Mouse (Mus musculus) hindbrain, embryonic 11.5 days (tissue): ENCODE measurements at regions not wholly inside any gene's neighbourhood (a gene's known extent, or its start where the extent isn't known, plus 50 kb on each side); places are given as distances from the start of the nearest gene placed in this dataset.

ENCODE experiments used
- ATAC-seq: fragments of 200-750 bp; cut with Nextera tagmentation; 2 replicates; pipeline ENCODE4 v1.8.0; 2017; ENCODE audit warnings: mild to moderate bottlenecking, moderate TSS enrichment, moderate library complexity; ENCODE audit not compliant: low FRiP score
- DNase-seq: peaks from one replicate; pipeline ENCODE4 v3.0.0-alpha.2; 2015; ENCODE audit warnings: low spot score
- H3K27ac ChIP-seq: fragments of 300-500 bp; sonication (generic); 2 replicates; pipeline ENCODE4 v1.5.1; 2014; ENCODE audit warnings: mild to moderate bottlenecking, low read depth, low read length
- H3K27me3 ChIP-seq: fragments of 300-500 bp; sonication (generic); 2 replicates; pipeline ENCODE4 v1.6.1; 2014; ENCODE audit warnings: mild to moderate bottlenecking, low read length, moderate library complexity, mixed read lengths; ENCODE audit not compliant: control insufficient read depth, insufficient read depth
- H3K36me3 ChIP-seq: fragments of 300-500 bp; sonication (generic); 2 replicates; pipeline ENCODE4 v1.6.1; 2014; ENCODE audit warnings: mild to moderate bottlenecking, low read length, moderate library complexity, mixed read lengths; ENCODE audit not compliant: control insufficient read depth, insufficient read depth
- H3K4me1 ChIP-seq: fragments of 300-500 bp; sonication (generic); replicated peaks from 2 replicates; pipeline ENCODE4 v1.6.1; 2014; ENCODE audit warnings: low read length, mixed read lengths; ENCODE audit not compliant: control insufficient read depth, insufficient read depth
- H3K4me2 ChIP-seq: fragments of 300-500 bp; sonication (generic); replicated peaks from 2 replicates; pipeline ENCODE4 v1.6.1; 2014; ENCODE audit warnings: mild to moderate bottlenecking, low read depth, low read length
- H3K4me3 ChIP-seq: fragments of 300-500 bp; sonication (generic); 2 replicates; pipeline ENCODE4 v1.5.1; 2014; ENCODE audit warnings: low read depth, low read length
- H3K9ac ChIP-seq: fragments of 300-500 bp; sonication (generic); 2 replicates; pipeline ENCODE4 v1.6.1; 2014; ENCODE audit warnings: low read depth, low read length
- H3K9me3 ChIP-seq: fragments of 300-500 bp; sonication (generic); 2 replicates; pipeline ENCODE4 v1.6.1; 2016; ENCODE audit warnings: low read length; ENCODE audit not compliant: control insufficient read depth
- WGBS: fragments of 180-500 bp; shearing (Covaris S2); extraction: QIAGEN DNeasy Blood & Tissue Kit; methylation state at CpG from one replicate; pipeline ENCODE4 v1.1.7; 2014; 5-methylcytosine and 5-hydroxymethylcytosine counted together

GRCm38 (mm10) chr19:18200105-18200782 is 362.8 kb upstream of the Pcsk5 start:
- no peak overlapping the region for H3K9ac ChIP-seq
- 69% methylated on average over 4 of the region's 4 CpGs for WGBS

GRCm38 (mm10) chr19:18189102-18189742 is 351.8 kb upstream of the Pcsk5 start:
- H3K9ac ChIP-seq, result no peak overlapping the region
- H3K4me3 ChIP-seq, result no peak overlapping the region
- H3K27ac ChIP-seq, result no peak overlapping the region
- ATAC-seq (no peak), DNase-seq (no peak)
- no peaks in the 10 kb centered on the region for H3K9me3 ChIP-seq
- H3K36me3 ChIP-seq, result no peaks in the 10 kb centered on the region
- no peaks in the 10 kb centered on the region for H3K4me1 ChIP-seq
- no peaks in the 10 kb centered on the region for H3K27me3 ChIP-seq
- WGBS, result 55% methylated on average over 4 of the region's 4 CpGs
- no peak overlapping the region for H3K4me2 ChIP-seq

More at GRCm38 (mm10) chr19:18200105-18200782, 362.8 kb upstream of the Pcsk5 start:
- DNase-seq (no peak), ATAC-seq (no peak)
- Histone ChIP-seq H3K9me3 (no peaks in the 10 kb centered on the region), H3K4me2 (no peak overlapping the region), H3K4me1 (no peaks in the 10 kb centered on the region), H3K27ac (no peak overlapping the region), H3K36me3 (no peaks in the 10 kb centered on the region), H3K27me3 (no peaks in the 10 kb centered on the region), H3K4me3 (no peak overlapping the region)

GRCm38 (mm10) chr19:18188122-18188866 is 350.9 kb upstream of the Pcsk5 start:
- no peak overlapping the region for H3K4me3 ChIP-seq
- no peak overlapping the region for H3K9ac ChIP-seq
- DNase-seq (no peak), ATAC-seq (no peak)
- no peaks in the 10 kb centered on the region for H3K4me1 ChIP-seq
- no peaks in the 10 kb centered on the region for H3K36me3 ChIP-seq
- 74% methylated on average over 9 of the region's 9 CpGs for WGBS
- H3K4me2 ChIP-seq, result no peak overlapping the region
- H3K27me3 ChIP-seq, result no peaks in the 10 kb centered on the region
- H3K9me3 ChIP-seq, result no peaks in the 10 kb centered on the region
- H3K27ac ChIP-seq, result no peak overlapping the region

- WGBS, result 78% methylated on average over 1 of the region's 1 CpGs
Observed at GRCm38 (mm10) chr19:18185767-18186554, 348.5 kb upstream of the Pcsk5 start.

GRCm38 (mm10) chr19:18185211-18185610 is 347.8 kb upstream of the Pcsk5 start:
- 87% methylated on average over 2 of the region's 2 CpGs for WGBS
- no peak for ATAC-seq
- H3K4me2 ChIP-seq, result no peak overlapping the region

More at GRCm38 (mm10) chr19:18185767-18186554, 348.5 kb upstream of the Pcsk5 start:
- Histone ChIP-seq H3K9ac (no peak overlapping the region), H3K36me3 (no peaks in the 10 kb centered on the region), H3K4me2 (no peak overlapping the region), H3K4me1 (no peaks in the 10 kb centered on the region), H3K27me3 (no peaks in the 10 kb centered on the region), H3K9me3 (no peaks in the 10 kb centered on the region), H3K4me3 (no peak overlapping the region), H3K27ac (no peak overlapping the region)
- ATAC-seq, result no peak
- DNase-seq, result no peak

GRCm38 (mm10) chr19:18176200-18176599 is 338.8 kb upstream of the Pcsk5 start:
- Histone ChIP-seq H3K9ac (no peak overlapping the region), H3K9me3 (no peaks in the 10 kb centered on the region), H3K36me3 (no peaks in the 10 kb centered on the region), H3K27me3 (no peaks in the 10 kb centered on the region), H3K4me1 (no peaks in the 10 kb centered on the region), H3K4me2 (no peak overlapping the region), H3K4me3 (no peak overlapping the region), H3K27ac (no peak overlapping the region)
- ATAC-seq, result no peak
- DNase-seq, result no peak
- 79% methylated on average over 3 of the region's 3 CpGs for WGBS

More at GRCm38 (mm10) chr19:18185211-18185610, 347.8 kb upstream of the Pcsk5 start:
- no peaks in the 10 kb centered on the region for H3K36me3 ChIP-seq
- H3K4me3 ChIP-seq, result no peak overlapping the region
- no peak overlapping the region for H3K9ac ChIP-seq
- no peaks in the 10 kb centered on the region for H3K4me1 ChIP-seq
- DNase-seq, result no peak
- H3K27me3 ChIP-seq, result no peaks in the 10 kb centered on the region
- no peaks in the 10 kb centered on the region for H3K9me3 ChIP-seq
- H3K27ac ChIP-seq, result no peak overlapping the region

GRCm38 (mm10) chr19:18146494-18146893 is 309.1 kb upstream of the Pcsk5 start:
- Histone ChIP-seq H3K27me3 (no peaks in the 10 kb centered on the region), H3K27ac (no peak overlapping the region), H3K9ac (no peak overlapping the region), H3K9me3 (no peaks in the 10 kb centered on the region), H3K4me3 (no peak overlapping the region), H3K4me1 (no peaks in the 10 kb centered on the region), H3K36me3 (no peaks in the 10 kb centered on the region), H3K4me2 (no peak overlapping the region)
- no peak for DNase-seq
- WGBS, result 85% methylated on average over 3 of the region's 3 CpGs
- no peak for ATAC-seq

- no peak for ATAC-seq
- Histone ChIP-seq H3K9me3 (no peaks in the 10 kb centered on the region), H3K27me3 (no peaks in the 10 kb centered on the region), H3K4me2 (no peak overlapping the region), H3K27ac (no peak overlapping the region), H3K36me3 (no peaks in the 10 kb centered on the region), H3K4me3 (no peak overlapping the region), H3K9ac (no peak overlapping the region), H3K4me1 (no peaks in the 10 kb centered on the region)
- WGBS, result 95% methylated on average over 3 of the region's 3 CpGs
- DNase-seq, result no peak
Observed at GRCm38 (mm10) chr19:18130936-18131335, 293.5 kb upstream of the Pcsk5 start.
